8 mouse cellular contexts compared by ENCODE assay signal in the genomic region with DNA sequence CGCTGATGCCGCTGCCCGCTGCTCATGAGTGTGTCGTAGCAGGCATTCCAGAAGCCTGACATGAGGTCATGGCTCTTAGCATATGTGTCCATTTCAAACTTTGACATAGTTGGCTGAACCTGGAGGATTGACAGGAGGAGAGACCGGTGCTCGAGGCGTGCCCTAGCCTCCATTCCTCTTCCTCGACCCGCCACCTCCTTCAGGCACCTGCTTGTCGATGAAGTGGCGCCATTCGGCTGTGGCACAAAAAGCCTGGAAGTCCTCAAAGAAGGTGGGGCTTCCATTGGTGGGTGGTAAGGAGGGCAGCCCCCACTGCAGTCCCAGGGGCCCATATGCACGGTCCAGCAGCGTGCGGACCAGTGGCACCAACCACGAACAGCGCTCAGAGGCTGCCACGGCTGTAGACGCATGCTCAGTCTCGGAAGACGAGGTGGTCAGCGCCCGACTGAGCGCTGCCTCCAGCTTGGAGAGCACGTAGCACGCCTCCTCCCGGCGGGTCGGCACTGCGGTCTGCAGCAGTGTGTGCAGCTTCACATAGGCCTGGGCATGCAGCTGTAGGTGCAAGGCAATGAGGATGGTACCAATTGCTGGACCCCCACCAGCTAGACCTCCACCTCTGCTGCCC. TPM values are rescaled to one million over a fixed set of nuclear protein-coding genes. Genes with fewer than 3 reads are reported as not detected.
DNase-seq lines count a peak whose midpoint lies in the region; ATAC-seq and TF ChIP-seq lines count a peak whose summit lies in the region.

No protein-coding gene starts in this region.

- TF ChIP-seq CTCF in liver, postnatal 0 days (IDR thresholded peaks at IDR 0.05; ENCODE audit: low read depth), result no peak
- peak; percentile 47 for TF ChIP-seq CTCF in intestine, postnatal 0 days (IDR thresholded peaks at IDR 0.05; ENCODE audit: low read depth)

- 55% methylated on average over 30 of the region's 30 CpGs for WGBS in liver, embryonic 11.5 days
- WGBS in liver, postnatal 0 days (ENCODE audit: insufficient replicate concordance), result 79% methylated on average over 30 of the region's 30 CpGs
- 25% methylated on average over 30 of the region's 30 CpGs for WGBS in embryonic facial prominence, embryonic 15.5 days
- WGBS in intestine, postnatal 0 days, result 57% methylated on average over 30 of the region's 30 CpGs

- H3K27me3 ChIP-seq in liver, embryonic 11.5 days (replicated peaks; ENCODE audit: control insufficient read depth, insufficient read depth, low read length), result no peaks in the 10 kb centered on the region
- no peaks in the 10 kb centered on the region for H3K27me3 ChIP-seq in liver, postnatal 0 days (ENCODE audit: insufficient read depth, low read length)
- peaks cover 43% of the 10 kb centered on the region for H3K27me3 ChIP-seq in embryonic facial prominence, embryonic 15.5 days
- H3K27me3 ChIP-seq in intestine, postnatal 0 days (replicated peaks; ENCODE audit: control insufficient read depth, insufficient read depth, low read length), result no peaks in the 10 kb centered on the region

- H3K9ac ChIP-seq in liver, embryonic 11.5 days (ENCODE audit: low read depth, low read length), result no peak overlapping the region
- no peak overlapping the region for H3K9ac ChIP-seq in liver, postnatal 0 days (replicated peaks)
- no peak overlapping the region for H3K9ac ChIP-seq in embryonic facial prominence, embryonic 15.5 days
- no peak overlapping the region for H3K9ac ChIP-seq in intestine, postnatal 0 days (ENCODE audit: low read depth, low read length)

- H3K4me3 ChIP-seq in liver, embryonic 11.5 days (ENCODE audit: low read depth, low read length), result no peak overlapping the region
- no peak overlapping the region for H3K4me3 ChIP-seq in liver, postnatal 0 days (ENCODE audit: low read depth, low read length)
- peak overlapping the region; percentile 12; the same call in 1 of the 2 replicates for H3K4me3 ChIP-seq in embryonic facial prominence, embryonic 15.5 days (replicated peaks)
- H3K4me3 ChIP-seq in intestine, postnatal 0 days (ENCODE audit: low read depth, low read length), result no peak overlapping the region

- H3K4me2 ChIP-seq in liver, embryonic 11.5 days, result 0 out of 2 replicates have a peak overlapping the region, but pooled peaks have one; percentile 11
- H3K4me2 ChIP-seq in liver, postnatal 0 days (ENCODE audit: low read depth, low read length), result no peak overlapping the region
- H3K4me2 ChIP-seq in embryonic facial prominence, embryonic 15.5 days (replicated peaks), result peak overlapping the region; percentile 32
- peak overlapping the region; percentile 10; the same call in 1 of the 2 replicates for H3K4me2 ChIP-seq in intestine, postnatal 0 days (replicated peaks; ENCODE audit: low read depth)

- TF ChIP-seq EP300 in liver, postnatal 0 days (IDR thresholded peaks at IDR 0.05; ENCODE audit: low read depth), result no peak

- H3K4me1 ChIP-seq in liver, embryonic 11.5 days (replicated peaks; ENCODE audit: control insufficient read depth, insufficient read depth, low read length), result 0 out of 2 replicates have a peak, but pooled peaks cover 2% of the 10 kb centered on the region
- no peaks in the 10 kb centered on the region for H3K4me1 ChIP-seq in liver, postnatal 0 days (ENCODE audit: insufficient read depth)
- peaks cover 10% of the 10 kb centered on the region; the same call in 1 of the 2 replicates for H3K4me1 ChIP-seq in embryonic facial prominence, embryonic 15.5 days
- H3K4me1 ChIP-seq in intestine, postnatal 0 days (replicated peaks; ENCODE audit: control insufficient read depth, insufficient read depth, low read length), result no peaks in the 10 kb centered on the region

- no peak overlapping the region for H3K27ac ChIP-seq in liver, embryonic 11.5 days (ENCODE audit: low read depth, low read length)
- no peak overlapping the region for H3K27ac ChIP-seq in liver, postnatal 0 days (ENCODE audit: low read depth)
- H3K27ac ChIP-seq in embryonic facial prominence, embryonic 15.5 days (replicated peaks), result no peak overlapping the region
- no peak overlapping the region for H3K27ac ChIP-seq in intestine, postnatal 0 days (ENCODE audit: low read depth, low read length)

- no peaks in the 10 kb centered on the region for H3K9me3 ChIP-seq in liver, embryonic 11.5 days (ENCODE audit: control insufficient read depth, low read length)
- H3K9me3 ChIP-seq in liver, postnatal 0 days (ENCODE audit: low read length), result no peaks in the 10 kb centered on the region
- no peaks in the 10 kb centered on the region for H3K9me3 ChIP-seq in embryonic facial prominence, embryonic 15.5 days (replicated peaks)
- no peaks in the 10 kb centered on the region for H3K9me3 ChIP-seq in intestine, postnatal 0 days (ENCODE audit: control insufficient read depth)

- H3K36me3 ChIP-seq in liver, embryonic 11.5 days (ENCODE audit: control insufficient read depth, insufficient read depth, low read length), result peaks cover 10% of the 10 kb centered on the region; the same call in 1 of the 2 replicates
- peaks cover 39% of the 10 kb centered on the region for H3K36me3 ChIP-seq in liver, postnatal 0 days (replicated peaks; ENCODE audit: insufficient read depth, low read length)
- H3K36me3 ChIP-seq in embryonic facial prominence, embryonic 15.5 days, result 0 out of 2 replicates have a peak, but pooled peaks cover 3% of the 10 kb centered on the region
- H3K36me3 ChIP-seq in intestine, postnatal 0 days (ENCODE audit: control insufficient read depth, insufficient read depth), result peaks cover 43% of the 10 kb centered on the region

- no peak for DNase-seq in liver, embryonic 11.5 days (ENCODE audit: low spot score)
- DNase-seq in liver, postnatal 0 days, result no peak
- peak; percentile 63 for DNase-seq in retina, postnatal 1 day
- DNase-seq in frontal cortex, postnatal 14 days (ENCODE audit: low spot score in 2 of 2), result no peak
- DNase-seq in left cerebral cortex, adult 18-20 months (ENCODE audit: low spot score in 2 of 2), result no peak
- no peak for DNase-seq in frontal cortex, postnatal 10 days (ENCODE audit: low spot score in 2 of 2)

- ATAC-seq in liver, embryonic 11.5 days (replicated peaks; ENCODE audit: low FRiP score), result no peak
- no peak for ATAC-seq in liver, postnatal 0 days
- no peak for ATAC-seq in embryonic facial prominence, embryonic 15.5 days (ENCODE audit: insufficient number of reproducible peaks, low FRiP score, low TSS enrichment, low read depth)
- no peak for ATAC-seq in intestine, postnatal 0 days

RNA-seq across cellular contexts. Expression of a gene that starts 7.5 kb away (rescaled TPM):
- polyA plus RNA-seq in liver, embryonic 11.5 days (2014; fragmentation: Nextera tagmentation; extraction: Ambion mirVana), result 8.2 and 9.9 TPM in 2 replicates
- 1.3 and 1.4 TPM in 2 replicates for polyA plus RNA-seq in liver, postnatal 0 days (2015; fragmentation: Nextera tagmentation; extraction: Ambion mirVana)
- 51.4 and 51.7 TPM in 2 replicates for polyA plus RNA-seq in embryonic facial prominence, embryonic 15.5 days (2015; fragmentation: Nextera tagmentation; extraction: Ambion mirVana)
- polyA plus RNA-seq in intestine, postnatal 0 days (2015; fragmentation: Nextera tagmentation; extraction: Ambion mirVana), result 39.4 and 41.8 TPM in 2 replicates
- total RNA-seq in left cerebral cortex, adult 18-20 months (2021), result 1 to 10 TPM; 2.2 to 2.9 TPM

RNA-seq across cellular contexts. Expression of a gene that starts 22.2 kb away (rescaled TPM):
- polyA plus RNA-seq in liver, embryonic 11.5 days (2014; fragmentation: Nextera tagmentation; extraction: Ambion mirVana), result 8.0 TPM in 2 replicates
- polyA plus RNA-seq in liver, postnatal 0 days (2015; fragmentation: Nextera tagmentation; extraction: Ambion mirVana), result 1.5 and 2.0 TPM in 2 replicates
- polyA plus RNA-seq in embryonic facial prominence, embryonic 15.5 days (2015; fragmentation: Nextera tagmentation; extraction: Ambion mirVana), result 4.9 and 6.7 TPM in 2 replicates
- 1.0 and 1.3 TPM in 2 replicates for polyA plus RNA-seq in intestine, postnatal 0 days (2015; fragmentation: Nextera tagmentation; extraction: Ambion mirVana)
- total RNA-seq in left cerebral cortex, adult 18-20 months (2021), result 10 to 100 TPM in 1 of 2 experiments, 1 to 10 TPM in 1; 9.6 to 12.2 TPM

RNA-seq across cellular contexts. Expression of a gene that starts 24.5 kb away (rescaled TPM):
- 161 TPM in 2 replicates for polyA plus RNA-seq in liver, embryonic 11.5 days (2014; fragmentation: Nextera tagmentation; extraction: Ambion mirVana)
- polyA plus RNA-seq in liver, postnatal 0 days (2015; fragmentation: Nextera tagmentation; extraction: Ambion mirVana), result 69.3 and 71.1 TPM in 2 replicates
- polyA plus RNA-seq in embryonic facial prominence, embryonic 15.5 days (2015; fragmentation: Nextera tagmentation; extraction: Ambion mirVana), result 131 and 139 TPM in 2 replicates
- 122 and 124 TPM in 2 replicates for polyA plus RNA-seq in intestine, postnatal 0 days (2015; fragmentation: Nextera tagmentation; extraction: Ambion mirVana)
- 10 to 100 TPM; 47.2 to 53.9 TPM for total RNA-seq in left cerebral cortex, adult 18-20 months (2021)
